ENCODE assay signal across 25 mouse cellular contexts in the genomic region with DNA sequence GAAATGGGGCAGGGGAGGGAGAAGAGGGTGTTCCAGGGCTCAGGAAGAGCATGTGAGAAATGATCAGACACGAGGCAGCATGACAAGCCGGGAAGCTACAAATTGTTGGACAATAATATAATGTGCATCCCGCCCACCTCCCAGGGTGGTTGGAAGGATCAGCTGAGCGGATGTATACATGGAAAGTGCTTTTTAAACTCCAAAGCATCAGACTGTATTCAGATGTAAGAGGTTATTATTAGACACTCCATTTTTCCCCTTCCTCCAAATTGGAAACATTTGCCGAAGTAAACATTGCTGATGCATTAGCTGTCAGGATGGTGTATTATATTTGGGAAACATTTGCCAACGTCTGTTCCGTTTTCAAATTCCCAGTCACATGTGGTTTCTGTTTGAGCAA.
A peak's percentile ranks its signal among the peaks of the same experiment; 100 is the strongest.
DNase-seq lines count a peak whose midpoint lies in the region; ATAC-seq and TF ChIP-seq lines count a peak whose summit lies in the region.
"Had no signal": no experiment of that assay in that cellular context is flagged by ENCODE, and none has a peak within 500 bp of the region (broad histone marks: within the 10 kb centered on the region; RNA-seq: fewer than 3 reads in every experiment).

No protein-coding gene starts in this region.

- peak overlapping the region; percentile 10 for H3K4me2 ChIP-seq in lung, embryonic 15.5 days
- no peak overlapping the region for H3K4me2 ChIP-seq in embryonic facial prominence, embryonic 15.5 days (replicated peaks)
- H3K4me2 ChIP-seq: forebrain, embryonic 12.5 days; heart, embryonic 11.5 days; intestine, embryonic 15.5 days; limb, embryonic 12.5 days; liver, embryonic 12.5 days; neural tube, embryonic 13.5 days had no signal

- TF ChIP-seq CTCF in left cerebral cortex, adult 2 months (IDR thresholded peaks at IDR 0.05), result no peak

- H3K4me1 ChIP-seq in lung, embryonic 15.5 days, result peaks cover 12% of the 10 kb centered on the region
- H3K4me1 ChIP-seq in embryonic facial prominence, embryonic 15.5 days, result peaks cover 22% of the 10 kb centered on the region
- H3K4me1 ChIP-seq in heart, embryonic 10.5 days, result peaks cover 9% of the 10 kb centered on the region; the same call in 1 of the 2 replicates
- H3K4me1 ChIP-seq: forebrain, embryonic 12.5 days; intestine, embryonic 15.5 days; limb, embryonic 12.5 days; liver, embryonic 12.5 days; neural tube, embryonic 13.5 days had no signal

- no peak overlapping the region for H3K4me3 ChIP-seq in lung, embryonic 15.5 days
- no peak overlapping the region for H3K4me3 ChIP-seq in embryonic facial prominence, embryonic 15.5 days (replicated peaks)
- H3K4me3 ChIP-seq in left cerebral cortex, adult 2 months, result no peak overlapping the region
- H3K4me3 ChIP-seq in heart, embryonic 10.5 days, result no peak overlapping the region
- H3K4me3 ChIP-seq: forebrain, embryonic 12.5 days; gastrocnemius, adult 2 months; hindbrain, embryonic 10.5 days; intestine, embryonic 15.5 days; limb, embryonic 12.5 days; liver, embryonic 12.5 days; myocyte; neural tube, embryonic 13.5 days had no signal

- no peaks in the 10 kb centered on the region for H3K9me3 ChIP-seq in lung, embryonic 15.5 days
- H3K9me3 ChIP-seq in embryonic facial prominence, embryonic 15.5 days (replicated peaks), result no peaks in the 10 kb centered on the region
- no peaks in the 10 kb centered on the region for H3K9me3 ChIP-seq in heart, embryonic 10.5 days
- H3K9me3 ChIP-seq: forebrain, embryonic 12.5 days; hindbrain, embryonic 10.5 days; intestine, embryonic 15.5 days; limb, embryonic 12.5 days; liver, embryonic 12.5 days; neural tube, embryonic 13.5 days had no signal

- no peaks in the 10 kb centered on the region for H3K36me3 ChIP-seq in lung, embryonic 15.5 days
- no peaks in the 10 kb centered on the region for H3K36me3 ChIP-seq in embryonic facial prominence, embryonic 15.5 days
- no peaks in the 10 kb centered on the region for H3K36me3 ChIP-seq in heart, embryonic 10.5 days
- H3K36me3 ChIP-seq: forebrain, embryonic 12.5 days; hindbrain, embryonic 10.5 days; intestine, embryonic 15.5 days; limb, embryonic 12.5 days; liver, embryonic 12.5 days; neural tube, embryonic 13.5 days had no signal

- WGBS in lung, embryonic 15.5 days, result 36% methylated on average over 7 of the region's 7 CpGs
- WGBS in embryonic facial prominence, embryonic 15.5 days, result 37% methylated on average over 7 of the region's 7 CpGs
- 80% methylated on average over 7 of the region's 7 CpGs for WGBS in heart, embryonic 10.5 days

- no peak for DNase-seq in lung, adult 18-20 months
- DNase-seq in lung, postnatal 14 days, result peak; percentile 5
- no peak for DNase-seq in frontal cortex, adult 2 months (ENCODE audit: extremely low spot score in 1 of 2, low spot score in 1 of 2)
- no peak for DNase-seq in left cerebral cortex, adult 2 months (ENCODE audit: extremely low spot score in 1 of 2, low spot score in 2 of 2)
- no peak for DNase-seq in heart, embryonic 10.5 days (ENCODE audit: low spot score)
- DNase-seq: adrenal gland, postnatal 25 days; cerebellum, adult 9-10 months; gastrocnemius, adult 2 months; kidney, adult 9 months; kidney, postnatal 14 days; thymus, adult 18-20 months; thymus, postnatal 4 days had no signal

- intact Hi-C loops in left cerebral cortex, adult 2 months (cut with DNase I), result no loop called here

- H3K9ac ChIP-seq in lung, embryonic 15.5 days, result no peak overlapping the region
- no peak overlapping the region for H3K9ac ChIP-seq in embryonic facial prominence, embryonic 15.5 days
- H3K9ac ChIP-seq: forebrain, embryonic 12.5 days; intestine, embryonic 15.5 days; limb, embryonic 12.5 days; liver, embryonic 12.5 days; neural tube, embryonic 13.5 days had no signal

- ATAC-seq in lung, embryonic 15.5 days (ENCODE audit: borderline replicate concordance, extremely low read depth, low FRiP score, low TSS enrichment), result peak; percentile 78
- ATAC-seq in embryonic facial prominence, embryonic 15.5 days (ENCODE audit: insufficient number of reproducible peaks, low FRiP score, low TSS enrichment, low read depth), result no peak
- ATAC-seq: hindbrain, embryonic 16.5 days; intestine, embryonic 15.5 days; liver, embryonic 12.5 days; midbrain, embryonic 16.5 days had no signal

- no peaks in the 10 kb centered on the region for H3K27me3 ChIP-seq in lung, embryonic 15.5 days
- H3K27me3 ChIP-seq in embryonic facial prominence, embryonic 15.5 days, result no peaks in the 10 kb centered on the region
- H3K27me3 ChIP-seq in heart, embryonic 10.5 days (ENCODE audit: insufficient read depth, poor library complexity, severe bottlenecking), result no peaks in the 10 kb centered on the region; the same call in 1 of the 2 replicates
- H3K27me3 ChIP-seq: forebrain, embryonic 12.5 days; intestine, embryonic 15.5 days; limb, embryonic 12.5 days; liver, embryonic 12.5 days; neural tube, embryonic 13.5 days had no signal

- H3K27ac ChIP-seq in lung, embryonic 15.5 days, result peak overlapping the region; percentile 64; the same call in 1 of the 2 replicates
- H3K27ac ChIP-seq in embryonic facial prominence, embryonic 15.5 days (replicated peaks), result 0 out of 2 replicates have a peak overlapping the region, but pooled peaks have one; percentile 24
- no peak overlapping the region for H3K27ac ChIP-seq in left cerebral cortex, adult 2 months
- no peak overlapping the region for H3K27ac ChIP-seq in heart, embryonic 10.5 days
- H3K27ac ChIP-seq: forebrain, embryonic 12.5 days; gastrocnemius, adult 2 months; hindbrain, embryonic 10.5 days; intestine, embryonic 15.5 days; limb, embryonic 12.5 days; liver, embryonic 12.5 days; macrophage; neural tube, embryonic 13.5 days had no signal

Comparison
In these comparisons a context has a peak if more than half of its experiments do, and no peak if none do; other contexts are left out.
1. H3K27ac ChIP-seq: peak in lung, embryonic 15.5 days (single experiment) and embryonic facial prominence, embryonic 15.5 days (single experiment); none in left cerebral cortex, adult 2 months (single experiment) and heart, embryonic 10.5 days (single experiment).